Mouse (Mus musculus) fibroblast of lung, adult 2 months (primary cell): ENCODE results near the gene H2-Ab1.

ENCODE experiments used
- DNase-seq: peaks from one replicate; pipeline ENCODE4 v3.0.0-alpha.2; 2011; ENCODE audit warnings: low read depth

The H2-Ab1 gene

DNA sequence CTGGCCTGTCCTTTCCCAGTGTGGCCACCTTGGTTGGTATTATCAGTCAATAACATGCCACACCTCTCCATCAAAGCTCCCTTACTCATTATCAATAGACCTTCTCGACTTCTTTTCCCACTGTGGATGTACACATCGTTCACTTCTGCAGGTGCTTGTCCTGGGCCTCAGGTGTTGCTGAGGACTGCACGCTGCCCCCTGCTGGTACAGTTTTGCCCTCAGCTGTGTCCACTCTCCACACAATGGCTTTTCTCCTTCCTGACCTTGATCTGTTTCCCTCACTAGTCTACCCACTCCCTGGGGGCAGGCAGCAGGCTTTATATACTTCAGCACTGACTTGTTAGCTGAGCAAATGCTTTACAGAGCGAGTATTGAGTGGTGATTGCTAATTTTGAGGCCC lies 28.4 kb downstream of the H2-Ab1 start:
- no peak for DNase-seq

DNA sequence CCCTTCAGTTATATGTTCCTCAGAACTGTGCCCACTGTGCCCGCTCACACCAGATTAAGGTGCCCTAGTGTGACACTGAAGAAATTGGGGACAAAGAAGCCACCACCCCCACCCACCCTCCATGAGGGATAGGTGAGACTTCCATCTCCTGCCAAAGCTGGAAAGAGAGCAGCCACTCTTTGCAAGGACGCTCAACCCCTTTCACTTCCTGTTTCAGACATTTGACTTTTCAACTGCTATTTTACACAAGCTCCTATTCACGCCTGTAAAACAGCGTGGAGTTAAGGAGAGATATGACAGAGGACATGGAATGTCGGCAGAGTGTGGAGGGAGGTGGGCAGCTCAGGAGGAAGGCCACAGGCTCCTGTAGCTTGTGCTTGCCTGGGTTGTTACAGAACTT lies 29.0 kb downstream of the H2-Ab1 start:
- no peak for DNase-seq

DNA sequence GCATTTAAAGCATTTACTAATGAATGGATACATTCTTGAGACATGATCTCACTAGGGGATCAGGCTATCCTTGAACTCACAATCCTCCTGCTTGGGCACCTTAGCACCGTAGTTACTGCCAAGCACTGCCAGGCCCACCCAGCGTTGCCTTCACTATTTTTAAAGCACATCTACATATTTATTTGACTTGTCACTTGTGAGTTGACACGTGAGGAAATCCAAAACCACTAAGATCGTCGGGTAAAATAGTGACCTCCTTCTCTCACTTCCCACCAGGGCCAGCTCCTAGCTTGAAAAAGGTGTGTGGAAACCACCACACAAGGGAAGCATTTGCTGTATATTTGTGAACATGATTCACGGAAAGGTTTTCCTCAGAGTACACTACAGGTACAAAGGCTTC lies 29.5 kb downstream of the H2-Ab1 start:
- DNase-seq: no peak

- DNase-seq: peak; percentile 67
Observed at GRCm38 (mm10) chr17:34287648-34288047, 30.2 kb downstream of the H2-Ab1 start, which contains the start of gene H2-Aa. Gene H2-Aa (minus strand): TSS chr17:34287823.

DNA sequence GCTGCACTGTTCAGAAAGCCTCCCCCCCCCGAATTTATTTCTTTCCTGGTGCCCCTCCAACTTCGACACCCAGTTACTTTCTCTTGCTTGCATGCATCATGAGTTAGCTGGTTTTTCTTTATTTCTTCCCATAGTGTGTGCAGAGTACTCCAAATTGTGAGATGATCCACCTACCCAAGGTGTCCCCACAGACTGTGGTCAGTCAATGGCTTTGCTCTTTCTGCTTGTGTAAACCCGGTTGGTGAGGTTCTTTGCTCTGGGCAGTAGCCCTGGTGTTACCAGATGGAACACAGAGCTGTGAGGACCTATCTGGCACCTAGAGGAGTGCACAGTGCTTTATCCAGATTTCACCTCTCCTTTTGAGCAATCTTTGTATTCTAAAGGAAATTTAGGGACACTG lies 30.6 kb downstream of the H2-Ab1 start:
- no peak for DNase-seq

GRCm38 (mm10) chr17:34291609-34292008 lies 34.1 kb downstream of the H2-Ab1 start:
- DNase-seq: peak; percentile 44

GRCm38 (mm10) chr17:34292570-34292969 lies 35.1 kb downstream of the H2-Ab1 start:
- no peak for DNase-seq

GRCm38 (mm10) chr17:34293533-34293932 lies 36.0 kb downstream of the H2-Ab1 start:
- DNase-seq: no peak

DNA sequence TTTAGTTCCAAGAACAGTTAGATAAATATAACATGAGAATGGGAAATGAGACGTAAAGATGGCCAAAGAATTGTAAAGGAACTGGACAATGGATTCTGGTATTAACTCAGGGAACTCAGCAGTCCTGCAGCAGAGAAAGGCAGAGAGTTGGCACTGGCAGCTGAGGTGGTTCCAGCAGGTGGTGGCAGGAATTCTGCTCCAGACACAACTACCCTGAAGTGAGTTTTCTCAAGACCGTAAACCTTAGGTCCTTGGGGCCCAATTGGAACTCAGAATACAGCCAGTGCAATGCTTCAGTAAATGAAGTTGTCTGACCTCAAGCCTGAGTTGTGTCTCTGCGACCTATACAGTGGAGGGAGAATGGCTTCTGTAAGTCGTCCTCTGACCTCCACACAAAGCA lies 36.8 kb downstream of the H2-Ab1 start:
- no peak for DNase-seq

DNA sequence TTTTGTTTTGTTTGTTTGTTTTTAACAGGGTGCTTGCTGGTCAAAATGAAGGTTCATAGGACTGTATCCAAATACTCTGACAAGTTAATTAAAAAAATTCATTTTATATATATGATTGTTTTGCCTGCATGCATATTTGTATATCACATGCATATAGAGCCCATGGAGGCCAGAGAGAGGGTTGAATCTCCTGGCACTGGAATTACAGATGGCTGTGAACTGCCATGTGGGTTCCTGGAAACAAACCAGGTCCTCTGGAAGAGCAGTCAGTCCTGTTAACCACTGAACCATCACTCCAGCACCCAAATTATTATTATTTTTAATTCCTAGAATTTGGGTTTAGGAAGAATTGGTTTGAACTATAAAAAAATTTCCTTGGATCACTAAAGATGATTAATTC lies 37.8 kb downstream of the H2-Ab1 start:
- DNase-seq: no peak

- DNase-seq: peak; percentile 59
Observed at GRCm38 (mm10) chr17:34295891-34296794, 38.7 kb downstream of the H2-Ab1 start.

GRCm38 (mm10) chr17:34299356-34299755 lies 41.9 kb downstream of the H2-Ab1 start:
- no peak for DNase-seq

DNA sequence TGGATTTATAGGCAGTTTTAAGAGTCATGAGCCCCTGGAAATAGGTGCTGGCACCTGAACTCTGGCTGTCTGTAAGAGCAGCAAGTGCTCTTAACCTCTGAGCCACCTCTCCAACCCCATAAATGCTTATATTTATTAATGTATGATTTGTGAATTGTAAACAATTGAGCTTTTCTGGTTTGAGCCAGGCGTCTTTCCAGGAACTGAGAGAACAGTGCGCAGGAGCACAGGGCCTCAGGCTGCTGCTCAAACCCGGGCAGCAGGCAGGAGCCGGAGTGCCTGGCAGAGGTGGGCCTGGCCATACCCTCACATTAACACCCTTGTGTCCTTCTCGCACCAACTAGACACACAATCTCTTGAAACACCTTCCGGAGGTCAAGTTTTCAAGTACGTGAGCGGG lies 42.6 kb downstream of the H2-Ab1 start:
- DNase-seq: no peak

- no peak for DNase-seq
Observed at GRCm38 (mm10) chr17:34300691-34301566, 43.4 kb downstream of the H2-Ab1 start.

GRCm38 (mm10) chr17:34301670-34302190 lies 44.2 kb downstream of the H2-Ab1 start:
- no peak for DNase-seq

GRCm38 (mm10) chr17:34303789-34304188 lies 46.3 kb downstream of the H2-Ab1 start:
- no peak for DNase-seq

GRCm38 (mm10) chr17:34304751-34305150 lies 47.3 kb downstream of the H2-Ab1 start:
- DNase-seq: peak; percentile 49

DNA sequence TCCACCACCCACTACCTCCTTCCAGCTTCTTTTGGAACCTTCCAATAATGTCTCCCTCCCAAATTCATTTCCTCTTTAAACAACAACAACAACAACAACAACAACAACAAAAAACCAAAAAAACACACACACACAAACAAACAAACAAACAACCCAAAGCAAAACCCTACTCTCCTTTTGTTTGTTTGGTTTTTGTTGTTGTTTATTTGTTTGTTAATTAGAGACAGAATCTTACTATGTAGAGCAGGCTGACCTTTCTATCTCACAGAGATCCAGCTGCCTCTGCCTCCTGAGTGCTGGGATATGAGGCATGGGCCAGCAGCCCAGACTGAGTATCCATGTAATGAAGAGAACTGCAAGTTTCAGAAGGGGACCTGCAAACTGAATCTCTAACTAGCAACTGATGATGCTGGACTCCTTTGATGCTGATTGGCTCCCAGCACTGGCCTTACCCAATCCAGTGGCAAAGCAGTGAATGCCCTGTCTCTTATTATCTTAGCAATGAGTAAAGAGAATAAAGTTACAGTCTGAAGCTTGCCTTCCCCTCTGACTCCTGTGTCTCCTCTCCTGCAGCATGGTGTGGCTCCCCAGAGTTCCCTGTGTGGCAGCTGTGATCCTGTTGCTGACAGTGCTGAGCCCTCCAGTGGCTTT lies 48.0 kb downstream of the H2-Ab1 start, which contains the start of gene H2-Eb1:
H2-Eb1 (plus strand) TSS at position 488 of the 651 bp plus-strand sequence.
- peak; percentile 82 for DNase-seq

DNA sequence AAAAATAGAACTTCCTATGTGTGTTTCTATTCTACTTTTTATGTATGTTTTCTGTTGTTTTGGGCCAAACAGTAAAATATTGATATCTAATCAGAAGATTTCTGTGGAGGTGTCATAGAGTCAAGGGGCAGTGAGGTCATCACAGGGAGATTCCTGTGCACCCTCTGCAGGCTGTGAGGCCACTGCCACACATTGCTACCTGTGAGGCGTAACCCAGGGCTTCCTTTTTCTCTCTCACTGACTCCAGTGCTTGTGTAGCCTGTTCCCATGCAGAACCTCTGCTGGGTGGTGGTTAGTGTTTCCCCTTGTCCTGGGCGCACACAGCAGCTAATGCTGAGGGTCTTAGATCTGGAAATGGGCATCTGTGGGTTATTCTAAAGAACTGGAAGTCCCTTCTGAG lies 48.9 kb downstream of the H2-Ab1 start:
- DNase-seq: no peak

DNA sequence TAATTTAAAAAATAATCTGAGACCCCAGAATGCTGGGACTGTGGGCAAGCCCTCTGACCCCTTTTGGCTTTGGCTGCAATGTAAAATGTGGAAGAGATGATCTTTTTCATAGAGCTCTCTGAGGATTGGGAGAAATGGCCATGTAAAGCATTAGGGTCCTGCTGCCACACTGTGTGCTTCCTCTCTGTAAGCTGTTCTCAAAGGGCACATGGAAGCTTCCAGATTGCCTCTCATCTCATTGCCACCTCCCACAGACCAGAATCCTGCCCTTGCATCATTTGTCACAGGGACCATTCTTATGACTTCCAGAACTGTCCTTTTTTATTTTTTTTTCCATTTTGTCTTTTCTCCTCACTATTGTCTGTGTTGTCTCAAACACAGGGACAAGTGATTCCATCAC lies 49.7 kb downstream of the H2-Ab1 start:
- DNase-seq: no peak

DNA sequence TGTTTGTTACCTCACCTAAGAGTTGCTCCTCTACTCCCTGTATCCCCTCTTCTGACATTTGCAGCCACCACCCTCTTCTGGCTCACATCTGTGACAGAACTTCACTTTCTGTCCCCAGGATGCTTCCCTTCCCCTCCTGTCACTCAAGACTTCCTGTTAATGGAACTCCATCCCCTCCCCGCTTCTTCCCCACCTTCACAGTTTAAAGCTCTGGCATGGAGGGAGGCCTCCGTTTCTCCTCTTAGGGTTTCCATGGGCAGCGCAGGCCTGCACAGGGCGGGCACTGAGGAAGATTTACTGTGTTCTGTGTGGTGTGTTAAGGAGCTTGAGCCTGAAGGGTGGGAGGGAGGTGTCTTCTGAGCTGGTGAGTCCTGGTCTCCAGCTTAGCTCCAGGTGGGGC lies 50.7 kb downstream of the H2-Ab1 start:
- DNase-seq: no peak

DNA sequence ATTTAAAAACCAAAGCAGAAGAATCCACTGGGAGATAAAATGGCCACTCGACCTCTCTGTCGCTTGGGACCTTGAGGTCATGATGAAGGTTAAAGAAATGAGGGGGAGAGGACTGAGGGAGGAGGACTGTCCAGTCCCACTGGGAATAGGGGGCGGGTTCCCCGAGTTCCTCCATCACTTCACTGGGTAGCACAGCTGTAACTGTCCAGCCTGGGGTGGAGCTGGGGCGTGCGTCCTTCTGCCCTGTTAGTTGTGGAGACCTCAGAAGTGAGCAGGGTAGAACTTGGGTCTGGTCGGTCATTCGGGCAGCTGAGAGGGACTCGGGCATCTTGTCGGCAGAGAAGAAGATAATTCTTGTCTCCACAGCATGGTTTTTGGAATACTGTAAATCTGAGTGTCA lies 51.7 kb downstream of the H2-Ab1 start:
- DNase-seq: no peak
